Mouse (Mus musculus) liver, embryonic 15.5 days (tissue): ENCODE measurements around the gene Sdk2. TPM values are rescaled to one million over a fixed set of nuclear protein-coding genes. Genes with fewer than 3 reads are reported as not detected.

Experiments
- ATAC-seq: fragments of 200-750 bp; cut with Nextera tagmentation; 2 replicates; pipeline ENCODE4 v1.8.0; 2017; ENCODE audit warnings: moderate number of reproducible peaks, mild to moderate bottlenecking, moderate library complexity; ENCODE audit not compliant: insufficient read depth
- H3K27ac ChIP-seq: fragments of 300-500 bp; sonication (generic); replicated peaks from 2 replicates; pipeline ENCODE4 v1.5.1; 2015; ENCODE audit warnings: mild to moderate bottlenecking, inconsistent platforms
- H3K27me3 ChIP-seq: fragments of 300-500 bp; sonication (generic); 2 replicates; pipeline ENCODE4 v1.6.1; 2015; ENCODE audit warnings: mild to moderate bottlenecking, inconsistent platforms
- H3K36me3 ChIP-seq: fragments of 300-500 bp; sonication (generic); replicated peaks from 2 replicates; pipeline ENCODE4 v1.6.1; 2015; ENCODE audit warnings: moderate library complexity, mild to moderate bottlenecking, inconsistent platforms
- H3K4me1 ChIP-seq: fragments of 300-500 bp; sonication (generic); replicated peaks from 2 replicates; pipeline ENCODE4 v1.6.1; 2015; ENCODE audit warnings: inconsistent platforms
- H3K4me2 ChIP-seq: fragments of 300-500 bp; sonication (generic); 2 replicates; pipeline ENCODE4 v1.6.1; 2015; ENCODE audit warnings: moderate library complexity, mild to moderate bottlenecking, inconsistent platforms
- H3K4me3 ChIP-seq: fragments of 300-500 bp; sonication (generic); replicated peaks from 2 replicates; pipeline ENCODE4 v1.5.1; 2015; ENCODE audit warnings: mild to moderate bottlenecking, inconsistent platforms
- H3K9ac ChIP-seq: fragments of 300-500 bp; sonication (generic); 2 replicates; pipeline ENCODE4 v1.6.1; 2015; ENCODE audit warnings: moderate library complexity, mild to moderate bottlenecking, inconsistent platforms
- H3K9me3 ChIP-seq: fragments of 300-500 bp; sonication (generic); replicated peaks from 2 replicates; pipeline ENCODE4 v1.6.1; 2016; ENCODE audit warnings: inconsistent platforms
- WGBS: fragments of 180-500 bp; shearing (Covaris S2); methylation state at CpG from one replicate; pipeline ENCODE4 v1.1.7; 2015; ENCODE audit warnings: mixed read lengths; ENCODE audit not compliant: insufficient replicate concordance; 5-methylcytosine and 5-hydroxymethylcytosine counted together
- polyA plus RNA-seq: library from polyadenylated mRNA; unstranded; fragments of >200 nt; fragmentation: Nextera tagmentation; extraction: Ambion mirVana; gene quantifications from 2 replicates; pipeline ENCODE4 v1.2.1, GENCODE M21; 2015

Gene Sdk2
- polyA plus RNA-seq, 1 experiment from 2014 or later = 0.20 TPM

- H3K36me3 ChIP-seq = no peaks in the 10 kb centered on the region
- peak overlapping the region; percentile 80 for H3K27ac ChIP-seq
- H3K4me1 ChIP-seq = peaks cover 42% of the 10 kb centered on the region
- no peak for ATAC-seq
- H3K4me2 ChIP-seq = no peak overlapping the region
- peaks cover 6% of the 10 kb centered on the region; the same call in 1 of the 2 replicates for H3K27me3 ChIP-seq
- H3K4me3 ChIP-seq = no peak overlapping the region
- H3K9ac ChIP-seq = no peak overlapping the region
- H3K9me3 ChIP-seq = no peaks in the 10 kb centered on the region
- 39% methylated on average over 20 of the region's 20 CpGs for WGBS
Observed at GRCm38 (mm10) chr11:113778733-113779679, 287.8 kb downstream of the Sdk2 start.

DNA sequence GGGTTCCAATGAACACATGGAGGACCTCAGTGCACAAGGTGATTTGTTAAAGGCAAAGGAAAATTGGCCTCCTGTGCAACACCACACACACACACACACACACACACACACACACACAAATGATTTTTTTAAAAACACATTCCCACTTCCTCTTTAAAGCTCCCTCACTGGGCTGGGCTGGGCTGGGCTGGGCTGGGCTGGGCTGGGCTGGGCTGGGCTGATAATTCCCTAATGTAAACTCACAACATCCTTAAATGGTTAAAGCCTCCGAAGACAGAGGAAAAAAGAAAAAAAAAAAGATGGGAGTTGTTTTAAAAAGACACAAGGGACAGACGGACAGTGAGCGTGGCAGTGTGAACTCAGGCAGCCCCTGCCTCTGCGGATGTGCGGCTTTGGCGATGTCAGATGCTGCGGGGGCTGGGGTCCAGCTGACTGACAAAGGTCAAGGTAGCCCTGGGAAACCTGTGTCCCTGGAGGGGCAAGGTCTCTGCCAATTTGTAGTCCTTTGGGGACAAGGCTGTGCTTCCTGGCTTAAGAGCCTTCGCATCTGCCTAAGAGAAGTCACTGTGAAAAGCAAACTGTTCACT lies 288.9 kb downstream of the Sdk2 start:
- H3K36me3 ChIP-seq = no peaks in the 10 kb centered on the region
- no peaks in the 10 kb centered on the region for H3K9me3 ChIP-seq
- 29% methylated on average over 8 of the region's 8 CpGs for WGBS
- peak overlapping the region; percentile 30; the same call in 1 of the 2 replicates for H3K4me3 ChIP-seq
- peak overlapping the region; percentile 69 for H3K4me2 ChIP-seq
- H3K9ac ChIP-seq = 0 out of 2 replicates have a peak overlapping the region, but pooled peaks have one; percentile 45
- H3K27ac ChIP-seq = peak overlapping the region; percentile 80
- H3K4me1 ChIP-seq = peaks cover 42% of the 10 kb centered on the region
- H3K27me3 ChIP-seq = peaks cover 6% of the 10 kb centered on the region; the same call in 1 of the 2 replicates
- peak; percentile 78 for ATAC-seq

- peak; percentile 24; the same call in 1 of the 2 replicates for ATAC-seq
- Histone ChIP-seq H3K4me2 (peak overlapping the region; percentile 69), H3K4me1 (peaks cover 42% of the 10 kb centered on the region), H3K4me3 (no peak overlapping the region), H3K9me3 (no peaks in the 10 kb centered on the region), H3K9ac (no peak overlapping the region), H3K36me3 (no peaks in the 10 kb centered on the region), H3K27me3 (peaks cover 6% of the 10 kb centered on the region; the same call in 1 of the 2 replicates), H3K27ac (peak overlapping the region; percentile 74)
- WGBS = 70% methylated on average over 14 of the region's 14 CpGs
Observed at GRCm38 (mm10) chr11:113776851-113777511, 289.9 kb downstream of the Sdk2 start.

- H3K9ac ChIP-seq = no peak overlapping the region
- ATAC-seq = no peak
- 82% methylated on average over 3 of the region's 3 CpGs for WGBS
- no peaks in the 10 kb centered on the region for H3K36me3 ChIP-seq
- peaks cover 5% of the 10 kb centered on the region for H3K27me3 ChIP-seq
- H3K4me3 ChIP-seq = no peak overlapping the region
- no peaks in the 10 kb centered on the region for H3K9me3 ChIP-seq
- H3K4me2 ChIP-seq = no peak overlapping the region
- H3K27ac ChIP-seq = no peak overlapping the region
- peaks cover 33% of the 10 kb centered on the region for H3K4me1 ChIP-seq
Observed at GRCm38 (mm10) chr11:113774773-113775172, 292.1 kb downstream of the Sdk2 start.

DNA sequence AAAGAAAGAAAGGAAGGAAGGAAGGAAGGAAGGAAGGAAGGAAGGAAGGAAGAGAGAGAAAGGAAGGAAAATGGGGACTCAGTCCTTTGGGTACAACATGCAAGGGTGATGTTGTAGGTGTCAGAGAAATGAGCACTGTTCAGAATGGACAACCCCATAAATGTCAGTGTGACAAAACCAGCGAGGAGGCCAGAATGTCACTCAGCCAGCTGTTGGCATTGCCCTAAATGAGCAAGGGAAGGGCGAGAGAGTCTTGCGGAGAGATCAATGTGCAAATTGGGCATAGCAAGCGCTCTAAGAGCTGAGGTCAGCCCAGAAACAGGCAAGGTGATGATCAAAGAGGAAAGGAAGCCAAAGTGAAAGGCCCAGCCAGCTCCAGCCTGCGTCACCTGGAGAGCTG lies 293.7 kb downstream of the Sdk2 start:
- no peak overlapping the region for H3K4me3 ChIP-seq
- 69% methylated on average over 5 of the region's 5 CpGs for WGBS
- H3K9me3 ChIP-seq = no peaks in the 10 kb centered on the region
- no peaks in the 10 kb centered on the region for H3K36me3 ChIP-seq
- no peak overlapping the region for H3K4me2 ChIP-seq
- H3K9ac ChIP-seq = no peak overlapping the region
- ATAC-seq = no peak
- H3K27me3 ChIP-seq = peaks cover 6% of the 10 kb centered on the region; the same call in 1 of the 2 replicates
- H3K27ac ChIP-seq = no peak overlapping the region
- peaks cover 17% of the 10 kb centered on the region for H3K4me1 ChIP-seq

GRCm38 (mm10) chr11:113771187-113771586 lies 295.7 kb downstream of the Sdk2 start:
- peaks cover 14% of the 10 kb centered on the region for H3K4me1 ChIP-seq
- H3K4me3 ChIP-seq = no peak overlapping the region
- ATAC-seq = no peak
- H3K27me3 ChIP-seq = peaks cover 6% of the 10 kb centered on the region; the same call in 1 of the 2 replicates
- H3K36me3 ChIP-seq = no peaks in the 10 kb centered on the region
- 76% methylated on average over 13 of the region's 13 CpGs for WGBS
- H3K27ac ChIP-seq = no peak overlapping the region
- H3K9me3 ChIP-seq = no peaks in the 10 kb centered on the region
- no peak overlapping the region for H3K9ac ChIP-seq
- H3K4me2 ChIP-seq = no peak overlapping the region

GRCm38 (mm10) chr11:113768356-113768755 lies 298.5 kb downstream of the Sdk2 start:
- Histone ChIP-seq H3K9ac (no peak overlapping the region), H3K4me2 (no peak overlapping the region), H3K36me3 (no peaks in the 10 kb centered on the region), H3K4me1 (peaks cover 41% of the 10 kb centered on the region), H3K27me3 (peaks cover 6% of the 10 kb centered on the region; the same call in 1 of the 2 replicates), H3K4me3 (no peak overlapping the region), H3K27ac (no peak overlapping the region), H3K9me3 (no peaks in the 10 kb centered on the region)
- ATAC-seq = no peak
- 43% methylated on average over 3 of the region's 3 CpGs for WGBS

- H3K9ac ChIP-seq = no peak overlapping the region
- 61% methylated on average over 8 of the region's 8 CpGs for WGBS
- no peak overlapping the region for H3K4me3 ChIP-seq
Observed at GRCm38 (mm10) chr11:113767285-113767684, 299.6 kb downstream of the Sdk2 start.

GRCm38 (mm10) chr11:113766284-113766985 lies 300.4 kb downstream of the Sdk2 start:
- 0 out of 2 replicates have a peak overlapping the region, but pooled peaks have one; percentile 6 for H3K27ac ChIP-seq
- WGBS = 44% methylated on average over 10 of the region's 10 CpGs
- H3K4me2 ChIP-seq = no peak overlapping the region
- no peaks in the 10 kb centered on the region for H3K36me3 ChIP-seq
- H3K9ac ChIP-seq = no peak overlapping the region
- H3K4me1 ChIP-seq = peaks cover 44% of the 10 kb centered on the region
- no peaks in the 10 kb centered on the region for H3K9me3 ChIP-seq
- H3K27me3 ChIP-seq = peaks cover 8% of the 10 kb centered on the region; the same call in 1 of the 2 replicates
- no peak overlapping the region for H3K4me3 ChIP-seq
- ATAC-seq = no peak

More at GRCm38 (mm10) chr11:113767285-113767684, 299.6 kb downstream of the Sdk2 start:
- Histone ChIP-seq H3K4me2 (no peak overlapping the region), H3K4me1 (peaks cover 44% of the 10 kb centered on the region), H3K9me3 (no peaks in the 10 kb centered on the region), H3K27ac (no peak overlapping the region), H3K36me3 (no peaks in the 10 kb centered on the region), H3K27me3 (peaks cover 6% of the 10 kb centered on the region; the same call in 1 of the 2 replicates)
- ATAC-seq = no peak

GRCm38 (mm10) chr11:113764132-113764849 lies 302.6 kb downstream of the Sdk2 start:
- Histone ChIP-seq H3K27me3 (peaks cover 9% of the 10 kb centered on the region), H3K4me1 (peaks cover 44% of the 10 kb centered on the region), H3K9me3 (no peaks in the 10 kb centered on the region), H3K27ac (no peak overlapping the region), H3K4me3 (no peak overlapping the region), H3K4me2 (no peak overlapping the region), H3K9ac (no peak overlapping the region), H3K36me3 (no peaks in the 10 kb centered on the region)
- WGBS = 48% methylated on average over 6 of the region's 6 CpGs
- ATAC-seq = peak; percentile 61
